Mouse (Mus musculus): ENCODE results near the gene Mgat4a. TPM values are rescaled to one million over a fixed set of nuclear protein-coding genes. Genes with fewer than 3 reads are reported as not detected.

Mgat4a gene
- polyA plus RNA-seq, 1 experiment, result 16.6 TPM

GRCm38 (mm10) chr1:37474634-37475190 lies 66.1 kb downstream of the Mgat4a start:
- Histone ChIP-seq H3K4me3 (ENCODE audit: insufficient read depth, low read length) (no peak overlapping the region), H3K27ac (ENCODE audit: insufficient read depth, low read length) (no peak overlapping the region), H3K4me1 (ENCODE audit: control insufficient read depth, insufficient read depth, low read length) (peaks cover 2% of the 10 kb centered on the region; the same call in 1 of the 2 replicates)
- no peak for TF ChIP-seq CTCF (IDR thresholded peaks at IDR 0.05; ENCODE audit: extremely low read depth, insufficient read depth, low read length)
- TF ChIP-seq POLR2A (IDR thresholded peaks at IDR 0.05; ENCODE audit: extremely low read depth, insufficient read depth, low read length), result no peak

GRCm38 (mm10) chr1:37474046-37474445 lies 66.8 kb downstream of the Mgat4a start:
- TF ChIP-seq CTCF (IDR thresholded peaks at IDR 0.05; ENCODE audit: extremely low read depth, insufficient read depth, low read length) (no peak), POLR2A (IDR thresholded peaks at IDR 0.05; ENCODE audit: extremely low read depth, insufficient read depth, low read length) (no peak)
- H3K4me1 ChIP-seq (ENCODE audit: control insufficient read depth, insufficient read depth, low read length), result peaks cover 2% of the 10 kb centered on the region; the same call in 1 of the 2 replicates
- no peak overlapping the region for H3K27ac ChIP-seq (ENCODE audit: insufficient read depth, low read length)
- H3K4me3 ChIP-seq (ENCODE audit: insufficient read depth, low read length), result no peak overlapping the region

- no peak overlapping the region for H3K4me3 ChIP-seq (ENCODE audit: insufficient read depth, low read length)
Measured at GRCm38 (mm10) chr1:37473251-37473650, 67.6 kb downstream of the Mgat4a start.

GRCm38 (mm10) chr1:37471179-37472148 lies 69.4 kb downstream of the Mgat4a start:
- Histone ChIP-seq H3K27ac (ENCODE audit: insufficient read depth, low read length) (no peak overlapping the region), H3K4me1 (ENCODE audit: control insufficient read depth, insufficient read depth, low read length) (peaks cover 2% of the 10 kb centered on the region; the same call in 1 of the 2 replicates), H3K4me3 (ENCODE audit: insufficient read depth, low read length) (no peak overlapping the region)
- TF ChIP-seq POLR2A (IDR thresholded peaks at IDR 0.05; ENCODE audit: extremely low read depth, insufficient read depth, low read length), result no peak
- peak; percentile 33; the same call in 1 of the 2 replicates for TF ChIP-seq CTCF (IDR thresholded peaks at IDR 0.05; ENCODE audit: extremely low read depth, insufficient read depth, low read length)

More at GRCm38 (mm10) chr1:37473251-37473650, 67.6 kb downstream of the Mgat4a start:
- TF ChIP-seq CTCF (IDR thresholded peaks at IDR 0.05; ENCODE audit: extremely low read depth, insufficient read depth, low read length) (no peak), POLR2A (IDR thresholded peaks at IDR 0.05; ENCODE audit: extremely low read depth, insufficient read depth, low read length) (no peak)
- Histone ChIP-seq H3K27ac (ENCODE audit: insufficient read depth, low read length) (no peak overlapping the region), H3K4me1 (ENCODE audit: control insufficient read depth, insufficient read depth, low read length) (peaks cover 2% of the 10 kb centered on the region; the same call in 1 of the 2 replicates)

- no peak overlapping the region for H3K4me3 ChIP-seq (ENCODE audit: insufficient read depth, low read length)
- no peak overlapping the region for H3K27ac ChIP-seq (ENCODE audit: insufficient read depth, low read length)
- peaks cover 2% of the 10 kb centered on the region; the same call in 1 of the 2 replicates for H3K4me1 ChIP-seq (ENCODE audit: control insufficient read depth, insufficient read depth, low read length)
- TF ChIP-seq POLR2A (IDR thresholded peaks at IDR 0.05; ENCODE audit: extremely low read depth, insufficient read depth, low read length) (no peak), CTCF (IDR thresholded peaks at IDR 0.05; ENCODE audit: extremely low read depth, insufficient read depth, low read length) (no peak)
Measured at GRCm38 (mm10) chr1:37469007-37469406, 71.8 kb downstream of the Mgat4a start.

- H3K27ac ChIP-seq (ENCODE audit: insufficient read depth, low read length), result no peak overlapping the region
- H3K4me3 ChIP-seq (ENCODE audit: insufficient read depth, low read length), result no peak overlapping the region
- no peak for TF ChIP-seq POLR2A (IDR thresholded peaks at IDR 0.05; ENCODE audit: extremely low read depth, insufficient read depth, low read length)
- H3K4me1 ChIP-seq (ENCODE audit: control insufficient read depth, insufficient read depth, low read length), result peaks cover 2% of the 10 kb centered on the region; the same call in 1 of the 2 replicates
Measured at GRCm38 (mm10) chr1:37467806-37468205, 73.0 kb downstream of the Mgat4a start.

GRCm38 (mm10) chr1:37466322-37466995 lies 74.4 kb downstream of the Mgat4a start:
- no peak for TF ChIP-seq CTCF (IDR thresholded peaks at IDR 0.05; ENCODE audit: extremely low read depth, insufficient read depth, low read length)
- TF ChIP-seq POLR2A (IDR thresholded peaks at IDR 0.05; ENCODE audit: extremely low read depth, insufficient read depth, low read length), result no peak
- Histone ChIP-seq H3K4me3 (ENCODE audit: insufficient read depth, low read length) (no peak overlapping the region), H3K27ac (ENCODE audit: insufficient read depth, low read length) (no peak overlapping the region), H3K4me1 (ENCODE audit: control insufficient read depth, insufficient read depth, low read length) (no peaks in the 10 kb centered on the region)

- Histone ChIP-seq H3K4me1 (ENCODE audit: control insufficient read depth, insufficient read depth, low read length) (no peaks in the 10 kb centered on the region), H3K27ac (ENCODE audit: insufficient read depth, low read length) (no peak overlapping the region), H3K4me3 (ENCODE audit: insufficient read depth, low read length) (no peak overlapping the region)
- TF ChIP-seq POLR2A (IDR thresholded peaks at IDR 0.05; ENCODE audit: extremely low read depth, insufficient read depth, low read length), result no peak
- TF ChIP-seq CTCF (IDR thresholded peaks at IDR 0.05; ENCODE audit: extremely low read depth, insufficient read depth, low read length), result no peak
Measured at GRCm38 (mm10) chr1:37464878-37465452, 75.9 kb downstream of the Mgat4a start.

- no peaks in the 10 kb centered on the region for H3K4me1 ChIP-seq (ENCODE audit: control insufficient read depth, insufficient read depth, low read length)
- no peak for TF ChIP-seq CTCF (IDR thresholded peaks at IDR 0.05; ENCODE audit: extremely low read depth, insufficient read depth, low read length)
- TF ChIP-seq POLR2A (IDR thresholded peaks at IDR 0.05; ENCODE audit: extremely low read depth, insufficient read depth, low read length), result no peak
- H3K27ac ChIP-seq (ENCODE audit: insufficient read depth, low read length), result no peak overlapping the region
- no peak overlapping the region for H3K4me3 ChIP-seq (ENCODE audit: insufficient read depth, low read length)
Measured at GRCm38 (mm10) chr1:37457546-37457945, 83.3 kb downstream of the Mgat4a start.
